Mouse (Mus musculus) neutrophil, adult 5-6 weeks (primary cell): ENCODE data around the gene Saa1. TPM values are rescaled to one million over a fixed set of nuclear protein-coding genes. Genes with fewer than 3 reads are reported as not detected.

Source experiments
- ATAC-seq: fragments of 151-379, 151-347 bp; 2 replicates; pipeline ENCODE4 v1.8.0; 2017; ENCODE audit warnings: mild to moderate bottlenecking, moderate TSS enrichment; ENCODE audit not compliant: insufficient number of reproducible peaks, poor library complexity, low FRiP score, severe bottlenecking; ENCODE audit errors: extremely low read depth
- total RNA-seq: library from RNA; stranded (forward); fragments of 200-1000 nt; gene quantifications from 2 replicates; pipeline ENCODE4 v1.2.3, GENCODE M21; 2017

Saa1 gene
- total RNA-seq, 1 experiment from 2014 or later: not detected

DNA sequence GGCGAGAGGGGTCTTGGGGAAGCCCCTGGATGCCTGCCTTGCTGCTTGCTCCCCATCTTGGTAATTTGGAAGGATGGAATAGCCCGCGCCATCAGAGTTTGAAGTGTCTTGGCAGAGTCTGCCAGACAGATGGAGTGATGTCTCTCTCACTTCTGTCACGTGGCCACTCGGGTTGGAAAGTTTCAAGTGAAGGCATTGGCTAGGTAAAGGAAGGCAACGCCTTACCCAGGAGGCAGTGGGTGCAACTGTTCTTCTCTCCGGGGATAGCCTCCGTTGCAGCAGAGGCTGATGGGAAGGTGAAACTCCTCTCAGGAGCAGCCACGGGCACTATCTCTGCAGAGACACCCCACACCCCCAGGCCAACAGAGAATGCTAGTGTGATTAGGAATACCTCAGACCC is 22.3 kb downstream of the Saa1 start:
- ATAC-seq: no peak

DNA sequence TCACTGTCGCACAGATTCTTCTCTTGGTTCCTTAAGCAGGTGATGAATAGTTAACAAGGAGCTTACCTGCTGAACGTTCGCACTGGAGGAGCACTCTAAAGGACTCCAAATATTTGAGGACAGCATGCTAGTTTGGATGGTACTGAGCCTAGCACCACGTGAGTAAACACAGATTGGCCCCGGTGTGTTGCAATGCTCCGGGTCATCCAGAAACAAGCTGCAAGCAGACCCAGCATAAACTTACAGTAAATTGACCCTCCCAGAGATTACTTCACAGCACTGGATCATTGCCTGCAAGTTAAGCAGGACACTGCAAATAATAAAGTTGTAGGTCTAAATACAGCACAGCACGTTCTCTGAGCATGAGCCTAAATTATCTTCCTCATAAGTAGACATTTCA is 23.3 kb downstream of the Saa1 start:
- ATAC-seq: no peak

DNA sequence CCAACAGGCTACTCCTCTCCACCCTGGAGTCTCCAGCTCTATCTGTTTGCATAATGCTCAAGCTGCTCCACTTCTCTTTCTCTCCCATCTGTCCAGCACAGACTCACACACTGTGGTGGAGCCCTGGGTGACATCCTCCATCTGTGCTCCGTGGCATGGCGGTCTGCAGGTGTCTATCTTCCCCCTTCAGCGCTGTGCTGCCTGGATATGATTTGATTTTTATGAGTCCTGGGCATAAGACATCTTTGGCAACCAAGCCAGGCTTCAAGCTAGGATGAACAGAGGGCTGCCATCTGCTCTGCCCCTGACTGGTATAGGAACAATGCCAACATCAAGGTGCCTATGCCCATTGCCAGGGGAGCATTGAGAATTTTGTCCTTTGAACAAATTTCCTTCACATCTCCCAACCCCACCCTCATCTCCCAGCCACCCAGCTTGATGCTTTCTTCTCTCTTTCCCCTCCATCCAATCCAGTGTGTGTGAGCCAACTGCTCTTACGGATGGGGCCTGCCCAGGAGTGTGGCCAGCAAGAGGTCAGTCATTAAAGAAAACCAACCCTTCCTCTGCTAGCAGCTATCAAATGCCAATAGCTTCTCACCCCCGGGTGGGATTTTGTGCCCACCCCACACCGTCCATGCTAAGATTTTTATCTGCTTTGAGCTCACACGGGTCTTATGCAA is 24.0 kb downstream of the Saa1 start:
- ATAC-seq: no peak

DNA sequence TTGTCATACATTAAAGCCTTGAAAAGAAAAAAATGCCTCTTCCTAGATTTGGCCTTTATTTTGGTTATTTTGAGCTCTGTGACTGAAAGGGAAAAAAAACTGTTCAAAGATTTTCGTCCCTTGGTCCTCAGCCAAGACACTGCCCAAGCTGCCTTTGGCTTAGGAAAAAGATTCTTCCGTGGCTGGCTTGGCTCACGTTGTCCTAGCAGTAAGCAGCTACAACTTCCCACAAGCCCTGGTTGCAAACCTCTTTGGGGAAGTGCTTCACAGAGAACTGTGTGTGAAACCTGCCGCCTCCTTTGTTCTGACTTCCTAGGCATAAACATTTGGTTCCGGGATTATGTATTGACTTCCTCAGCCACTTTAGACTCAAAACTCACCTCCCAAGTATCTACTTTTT is 25.9 kb downstream of the Saa1 start:
- no peak for ATAC-seq

DNA sequence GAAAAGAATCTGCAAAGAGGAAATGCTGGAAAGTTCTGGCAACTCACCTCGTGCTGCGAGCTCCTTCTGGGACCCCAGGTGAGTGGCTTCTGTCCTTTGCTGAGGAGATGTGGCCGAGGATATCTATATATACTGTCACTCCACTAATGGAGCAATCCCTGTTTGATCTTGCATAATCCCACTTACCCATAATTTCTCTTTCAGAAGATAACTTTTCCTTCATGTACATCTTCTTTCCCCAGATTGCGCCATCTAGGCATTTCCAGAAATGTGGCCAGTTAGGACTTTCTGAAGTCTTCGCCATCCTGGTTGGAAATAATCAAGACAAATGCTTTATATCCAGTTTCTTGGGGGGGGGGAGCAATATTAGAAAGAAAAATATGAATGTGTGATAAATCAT is 27.2 kb downstream of the Saa1 start, which contains the start of gene Saa3:
Saa3 (minus strand) TSS at position 101 of the 400 bp plus-strand sequence.
- no peak for ATAC-seq

DNA sequence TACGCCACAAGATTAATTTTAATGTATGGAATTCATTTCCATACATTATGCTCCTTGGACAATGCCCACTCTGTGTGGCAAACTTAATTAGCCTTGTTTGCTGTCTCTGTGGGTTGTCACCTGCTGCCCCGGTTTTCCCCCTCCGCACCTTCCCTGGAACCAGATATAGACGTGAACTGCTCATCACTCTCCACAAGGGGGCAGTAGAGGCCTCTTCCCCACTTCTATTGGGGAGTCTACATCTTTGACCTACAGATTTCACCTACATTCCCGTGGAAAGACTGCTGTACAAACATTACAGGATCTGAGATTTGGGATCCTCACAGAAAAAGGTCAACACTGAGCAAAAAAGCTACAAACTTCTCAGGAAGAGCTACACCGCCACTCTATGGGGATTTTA is 28.3 kb downstream of the Saa1 start:
- ATAC-seq: peak; percentile 40

DNA sequence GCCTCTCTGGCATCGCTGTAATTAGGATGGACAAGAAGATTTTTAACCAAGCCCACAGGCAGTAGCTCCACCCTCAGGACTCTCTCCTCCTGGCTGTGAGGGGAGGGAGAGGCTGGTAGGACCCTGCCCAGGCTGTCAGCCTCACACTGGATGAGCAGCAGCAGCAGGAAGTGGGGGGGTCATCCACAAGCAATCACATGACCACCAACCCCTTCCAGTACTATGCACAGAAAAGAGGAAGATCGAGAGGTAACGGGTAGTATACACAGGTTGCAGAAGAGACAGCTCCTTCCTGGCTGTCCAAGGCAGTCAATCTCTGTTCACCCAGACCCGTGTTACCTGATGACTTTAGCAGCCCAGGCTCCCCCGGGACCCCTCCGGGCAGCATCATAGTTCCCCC is 30.5 kb downstream of the Saa1 start:
- peak; percentile 57 for ATAC-seq

DNA sequence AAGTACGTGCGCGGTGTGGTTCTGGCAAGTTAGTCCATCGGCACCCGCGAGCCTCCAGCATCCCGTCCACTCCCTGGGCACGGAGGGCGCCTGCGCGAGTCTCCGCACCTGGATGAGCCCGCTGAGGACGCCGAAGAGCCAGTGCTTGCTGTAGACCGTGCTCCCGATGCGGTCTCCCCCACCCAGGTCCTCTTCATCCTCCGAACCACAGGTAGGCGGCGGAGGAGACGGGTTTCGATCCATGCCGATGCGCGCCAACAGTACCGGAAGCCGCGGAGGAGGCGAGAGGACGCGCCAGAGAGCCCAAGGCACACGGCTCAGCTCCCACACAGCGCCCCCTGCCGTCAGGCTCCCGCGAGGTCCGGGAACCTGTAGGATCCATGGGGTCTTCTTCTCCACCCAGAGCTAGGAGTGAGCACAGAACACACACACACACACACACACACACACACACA is 32.4 kb downstream of the Saa1 start, which contains the start of gene Saal1:
Saal1 (minus strand) TSS at position 291 of the 455 bp plus-strand sequence.
- ATAC-seq: peak; percentile 85

DNA sequence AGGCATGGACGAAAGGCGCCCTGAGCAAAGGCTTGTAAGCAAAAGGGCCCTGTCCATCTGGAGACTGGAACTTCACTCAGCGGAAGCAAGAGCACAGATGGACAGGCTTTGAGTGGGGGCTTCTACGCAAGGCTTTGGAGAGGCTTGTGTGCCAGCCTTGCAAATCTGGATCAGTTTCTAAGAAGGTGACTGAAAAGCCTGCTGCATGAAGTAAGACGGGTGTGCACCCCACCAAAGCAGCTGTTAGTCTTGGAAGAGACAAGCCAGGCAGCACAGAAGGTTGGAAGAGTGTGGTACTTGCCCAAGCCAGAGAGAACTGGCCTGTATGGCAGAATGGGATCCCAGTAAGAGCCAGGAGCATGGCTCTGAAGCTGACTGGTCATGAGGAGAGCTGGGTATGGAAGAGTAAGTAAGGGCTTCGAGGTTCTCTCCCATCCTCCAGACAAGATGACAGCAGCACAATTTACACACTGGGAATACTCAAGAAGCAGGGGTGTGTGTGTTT is 42.2 kb downstream of the Saa1 start:
- no peak for ATAC-seq

DNA sequence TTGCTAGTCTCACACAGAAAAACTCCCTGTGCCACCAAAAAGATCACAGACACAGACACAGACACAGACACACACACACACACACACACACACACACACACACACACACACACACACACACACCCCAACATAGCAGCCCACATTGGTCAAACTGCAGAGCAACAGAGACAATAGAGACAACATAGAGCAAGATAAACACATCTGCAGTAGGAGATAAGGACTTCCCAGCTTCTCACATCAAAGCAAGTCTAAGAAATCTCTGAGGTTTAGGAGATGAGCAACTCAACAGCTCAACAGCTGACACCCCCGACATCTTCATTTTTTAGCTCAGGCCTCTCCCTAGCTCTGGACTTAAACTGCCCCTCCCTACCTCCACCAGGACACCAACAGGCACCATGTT is 46.0 kb downstream of the Saa1 start:
- ATAC-seq: no peak

Other genes with a start within 250 kb of the Saa1 start
- 13.6 and 15.3 TPM in 2 replicates for gene Sergef, start 103.2 kb downstream of the Saa1 start, total RNA-seq
- not detected in 2 replicates for gene Tph1, start 70.4 kb downstream of the Saa1 start, total RNA-seq
- gene Saal1, start 32.3 kb downstream of the Saa1 start, total RNA-seq: 11.3 and 11.8 TPM in 2 replicates
- gene Saa3, start 27.3 kb downstream of the Saa1 start, total RNA-seq: 1.1 TPM in 1 of 2 replicates, not detected in the other
- gene Saa4, start 10.4 kb downstream of the Saa1 start, total RNA-seq: not detected in 2 replicates
- not detected in 2 replicates for gene Saa2, start 8.8 kb upstream of the Saa1 start, total RNA-seq
- gene Hps5, start 53.1 kb upstream of the Saa1 start, total RNA-seq: 48.5 and 56.5 TPM in 2 replicates
- 46.4 and 57.8 TPM in 2 replicates for gene Gtf2h1, start 53.1 kb upstream of the Saa1 start, total RNA-seq
- 195 and 216 TPM in 2 replicates for gene Ldha, start 98.5 kb upstream of the Saa1 start, total RNA-seq
- 2.0 TPM in 1 of 2 replicates, not detected in the other for gene Ldhc, start 118.2 kb upstream of the Saa1 start, total RNA-seq
- 41.5 and 51.0 TPM in 2 replicates for gene Tsg101, start 177.0 kb upstream of the Saa1 start, total RNA-seq
- 5.3 and 6.9 TPM in 2 replicates for gene Uevld, start 215.5 kb upstream of the Saa1 start, total RNA-seq
- gene Gm9999, start 240.6 kb upstream of the Saa1 start, total RNA-seq: not detected in 2 replicates